Mouse (Mus musculus) hindbrain, embryonic 15.5 days (tissue): ENCODE measurements around the gene Zbtb48. TPM values are rescaled to one million over a fixed set of nuclear protein-coding genes. Genes with fewer than 3 reads are reported as not detected.
"Not testable (repeated sequence)": the region's sequence is repeated elsewhere in the genome, so short reads cannot be mapped to it uniquely, and the experiment has no call there.

Experiments used
- ATAC-seq: fragments of 200-750 bp; cut with Nextera tagmentation; 2 replicates; pipeline ENCODE4 v1.8.0; 2017; ENCODE audit warnings: low read depth, moderate number of reproducible peaks, moderate TSS enrichment; ENCODE audit not compliant: low FRiP score
- H3K27ac ChIP-seq: fragments of 300-500 bp; sonication (generic); replicated peaks from 2 replicates; pipeline ENCODE4 v1.5.1; 2015; ENCODE audit warnings: mild to moderate bottlenecking, inconsistent platforms
- H3K27me3 ChIP-seq: fragments of 300-500 bp; sonication (generic); 2 replicates; pipeline ENCODE4 v1.6.1; 2015; ENCODE audit warnings: control low read depth, inconsistent platforms
- H3K36me3 ChIP-seq: fragments of 300-500 bp; sonication (generic); 2 replicates; pipeline ENCODE4 v1.6.1; 2015; ENCODE audit warnings: control low read depth, inconsistent platforms
- H3K4me1 ChIP-seq: fragments of 300-500 bp; sonication (generic); replicated peaks from 2 replicates; pipeline ENCODE4 v1.6.1; 2015; ENCODE audit warnings: control low read depth, inconsistent platforms
- H3K4me2 ChIP-seq: fragments of 300-500 bp; sonication (generic); 2 replicates; pipeline ENCODE4 v1.6.1; 2015; ENCODE audit warnings: moderate library complexity, mild to moderate bottlenecking, inconsistent platforms
- H3K4me3 ChIP-seq: fragments of 300-500 bp; sonication (generic); 2 replicates; pipeline ENCODE4 v1.5.1; 2015; ENCODE audit warnings: mild to moderate bottlenecking, inconsistent platforms
- H3K9ac ChIP-seq: fragments of 300-500 bp; sonication (generic); 2 replicates; pipeline ENCODE4 v1.6.1; 2015; ENCODE audit warnings: inconsistent platforms
- H3K9me3 ChIP-seq: fragments of 300-500 bp; sonication (generic); 2 replicates; pipeline ENCODE4 v1.6.1; 2016; ENCODE audit warnings: control low read depth, inconsistent platforms
- WGBS: fragments of 180-500 bp; shearing (Covaris S2); methylation state at CpG from one replicate; pipeline ENCODE4 v1.1.7; 2015; 5-methylcytosine and 5-hydroxymethylcytosine counted together
- polyA plus RNA-seq: library from polyadenylated mRNA; unstranded; fragments of >200 nt; fragmentation: Nextera tagmentation; extraction: Ambion mirVana; gene quantifications from 2 replicates; pipeline ENCODE4 v1.2.1, GENCODE M21; 2015

Gene Zbtb48
- polyA plus RNA-seq, 1 experiment from 2014 or later = 18.5 TPM

DNA sequence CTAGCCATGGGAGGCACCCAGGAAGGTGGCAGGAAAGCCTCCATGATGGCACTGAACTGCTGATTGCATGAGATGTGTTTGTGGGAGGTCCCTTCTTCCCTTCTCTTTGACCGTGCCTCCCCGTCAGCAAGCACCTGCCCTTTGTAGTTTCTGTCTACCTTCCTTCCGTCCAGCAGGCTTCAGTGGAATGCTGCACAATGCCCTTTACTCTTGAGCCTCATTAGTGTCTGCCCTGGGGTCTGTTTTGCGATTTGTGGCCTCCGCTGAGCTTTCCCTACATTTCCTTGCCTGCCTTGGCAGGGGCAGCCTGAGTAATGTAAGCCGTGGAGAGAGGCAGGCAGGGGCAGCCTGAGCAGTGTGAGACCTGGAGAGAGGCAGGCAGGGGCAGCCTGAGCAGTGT, 17.1 kb upstream of the Zbtb48 start:
- ATAC-seq = no peak
- Histone ChIP-seq H3K27ac (no peak overlapping the region), H3K36me3 (peaks cover 63% of the 10 kb centered on the region), H3K4me2 (no peak overlapping the region), H3K9ac (no peak overlapping the region), H3K27me3 (no peaks in the 10 kb centered on the region), H3K4me1 (peaks cover 10% of the 10 kb centered on the region), H3K4me3 (no peak overlapping the region), H3K9me3 (no peaks in the 10 kb centered on the region)
- 79% methylated on average over 6 of the region's 6 CpGs for WGBS

DNA sequence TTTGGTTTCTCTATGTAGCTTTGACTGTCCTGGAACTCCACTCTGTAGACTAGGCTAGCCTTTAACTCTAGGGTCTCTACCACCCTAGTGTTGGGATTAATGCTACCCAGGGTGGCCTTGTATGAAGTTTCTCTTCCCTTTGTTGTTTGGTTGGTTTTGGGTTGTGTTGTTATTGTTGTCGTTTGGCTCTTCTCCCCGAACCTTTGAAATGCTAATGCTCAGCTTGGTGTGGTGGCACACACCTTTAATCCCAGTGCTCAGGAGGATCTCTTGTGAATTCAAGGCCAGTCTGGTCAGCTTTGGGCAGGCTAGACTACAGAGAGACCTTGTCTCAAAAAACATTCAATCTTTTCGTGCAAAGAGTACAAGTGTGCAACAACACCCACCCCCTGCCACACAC, 15.7 kb upstream of the Zbtb48 start:
- ATAC-seq = no peak
- H3K36me3 ChIP-seq = peaks cover 55% of the 10 kb centered on the region
- WGBS = 90% methylated on average over 3 of the region's 3 CpGs
- H3K4me1 ChIP-seq = peaks cover 14% of the 10 kb centered on the region
- no peak overlapping the region for H3K4me2 ChIP-seq
- no peak overlapping the region for H3K9ac ChIP-seq
- no peaks in the 10 kb centered on the region for H3K9me3 ChIP-seq
- no peak overlapping the region for H3K4me3 ChIP-seq
- H3K27me3 ChIP-seq = no peaks in the 10 kb centered on the region
- no peak overlapping the region for H3K27ac ChIP-seq

DNA sequence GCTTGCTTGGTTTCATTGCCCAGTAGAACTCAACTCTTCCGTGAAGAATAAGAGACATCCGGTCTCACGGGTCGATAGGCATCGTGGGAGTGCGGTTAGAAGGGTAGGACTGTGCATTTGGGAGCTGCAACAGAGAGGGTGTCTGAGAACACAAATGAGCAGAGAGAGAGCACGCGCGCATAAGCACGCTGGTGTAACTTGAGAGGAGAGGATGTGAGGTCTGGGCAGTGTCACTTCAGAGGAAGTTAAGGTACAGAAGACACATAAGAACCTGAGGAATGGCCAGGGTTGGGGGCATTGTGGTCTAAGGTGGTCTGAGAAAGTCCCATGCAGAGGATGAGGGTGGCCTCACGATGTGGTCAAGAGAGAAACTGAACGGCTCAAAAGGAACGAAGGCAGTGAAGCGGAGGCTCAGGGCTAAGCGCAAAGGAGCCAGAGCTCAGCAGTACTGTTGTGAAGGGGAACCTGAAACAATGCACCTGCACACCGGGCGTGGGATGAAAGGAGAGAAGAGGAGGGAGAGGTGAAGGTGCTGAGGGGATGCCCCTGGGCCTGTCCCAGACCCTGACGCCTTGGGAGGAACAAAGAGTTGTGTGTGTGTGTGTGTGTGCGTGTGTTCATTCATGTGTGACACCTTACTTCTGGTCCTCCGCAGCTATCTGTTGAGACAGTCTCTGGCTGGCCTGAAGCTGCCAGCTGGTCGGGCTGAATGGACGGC, 14.6 kb upstream of the Zbtb48 start:
- H3K4me1 ChIP-seq = peaks cover 14% of the 10 kb centered on the region
- H3K4me2 ChIP-seq = no peak overlapping the region
- no peak for ATAC-seq
- H3K36me3 ChIP-seq = peaks cover 45% of the 10 kb centered on the region
- no peaks in the 10 kb centered on the region for H3K9me3 ChIP-seq
- H3K4me3 ChIP-seq = no peak overlapping the region
- H3K27ac ChIP-seq = no peak overlapping the region
- H3K9ac ChIP-seq = no peak overlapping the region
- WGBS = 95% methylated on average over 22 of the region's 22 CpGs
- no peaks in the 10 kb centered on the region for H3K27me3 ChIP-seq

DNA sequence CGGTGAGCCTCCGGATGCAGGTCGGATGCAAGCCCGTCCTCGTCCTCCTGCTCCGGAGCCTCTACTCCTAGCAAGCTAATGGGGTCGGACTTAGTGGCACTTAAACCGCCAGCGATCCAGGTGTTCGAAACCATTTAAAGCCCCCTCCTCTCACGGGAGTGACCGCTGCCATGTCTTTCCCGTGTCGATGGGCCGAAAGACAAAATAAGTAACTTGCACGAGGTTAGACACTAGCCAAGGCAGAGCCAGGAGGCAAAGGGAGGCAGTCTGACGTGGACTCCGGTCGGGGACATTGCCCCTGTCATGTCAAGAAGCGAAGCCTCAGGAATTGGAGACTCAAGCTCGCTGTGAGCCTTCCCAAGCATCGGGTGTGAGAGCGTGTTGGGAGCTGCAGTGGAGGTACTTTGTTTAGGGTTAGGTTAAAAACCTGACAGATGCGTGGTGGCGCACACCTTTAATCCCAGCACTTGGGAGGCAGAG, 12.4 kb upstream of the Zbtb48 start:
- Histone ChIP-seq H3K27me3 (no peaks in the 10 kb centered on the region), H3K27ac (peak overlapping the region; percentile 72; the same call in 1 of the 2 replicates), H3K4me1 (peaks cover 14% of the 10 kb centered on the region), H3K4me2 (peak overlapping the region; percentile 84), H3K4me3 (peak overlapping the region; percentile 96), H3K9ac (peak overlapping the region; percentile 82), H3K36me3 (peaks cover 27% of the 10 kb centered on the region), H3K9me3 (no peaks in the 10 kb centered on the region)
- WGBS = 4% methylated on average over 25 of the region's 25 CpGs
- ATAC-seq = no peak

DNA sequence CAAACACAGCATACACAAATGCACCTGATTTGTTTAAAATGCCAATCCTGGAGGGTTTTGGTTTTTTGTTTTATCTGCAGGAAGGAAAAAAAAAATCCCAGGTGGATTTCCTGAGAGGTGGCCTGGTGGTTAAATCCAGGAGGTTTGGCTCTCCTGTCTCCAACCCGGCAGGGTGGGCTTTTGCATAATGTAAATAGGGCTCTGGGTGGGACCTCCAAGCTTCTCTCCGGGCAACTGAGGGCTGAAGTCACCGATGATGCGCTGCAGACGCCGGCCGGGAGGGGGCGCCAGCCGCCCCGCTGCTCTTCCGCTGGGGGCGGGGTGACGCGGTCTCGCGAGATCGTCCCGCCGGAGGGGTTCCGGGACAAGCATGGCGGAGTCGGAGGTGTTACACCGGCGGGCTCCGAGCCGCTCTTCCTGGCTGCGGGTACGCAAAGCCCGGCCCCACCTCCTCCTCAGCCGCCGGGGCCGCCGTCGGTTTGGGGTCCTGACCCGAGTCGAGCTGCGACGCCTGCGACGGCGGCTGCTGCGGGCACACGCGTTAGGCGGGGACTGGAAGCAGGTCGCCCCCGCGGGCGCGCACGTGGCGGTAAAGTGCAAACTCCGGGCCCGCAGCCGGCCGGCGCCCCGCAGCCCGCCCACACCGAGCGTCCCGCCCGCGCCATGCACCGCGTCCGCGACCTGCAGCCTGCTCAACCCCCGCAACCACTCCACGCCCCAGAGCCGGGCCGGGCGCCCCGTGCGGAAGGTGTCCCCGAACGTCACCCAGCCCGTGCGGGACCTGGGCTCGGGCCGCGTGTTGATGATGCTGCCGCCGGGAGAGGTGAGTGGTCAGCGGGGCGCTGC, 11.7 kb upstream of the Zbtb48 start, which contains the start of gene Nol9:
Nol9 (plus strand) TSS at position 337 of the 846 bp plus-strand sequence.
- Histone ChIP-seq H3K4me3 (peak within 1 kb of the TSS; percentile 96), H3K4me2 (peak within 1 kb of the TSS; percentile 84), H3K9me3 (no peaks in the 10 kb centered on the region), H3K27ac (peak within 1 kb of the TSS; percentile 72), H3K4me1 (peaks cover 14% of the 10 kb centered on the region), H3K36me3 (peaks cover 23% of the 10 kb centered on the region), H3K27me3 (no peaks in the 10 kb centered on the region), H3K9ac (peak within 1 kb of the TSS; percentile 82)
- ATAC-seq = peak; percentile 89
- under 1% methylated on average over 45 of the region's 86 CpGs for WGBS

DNA sequence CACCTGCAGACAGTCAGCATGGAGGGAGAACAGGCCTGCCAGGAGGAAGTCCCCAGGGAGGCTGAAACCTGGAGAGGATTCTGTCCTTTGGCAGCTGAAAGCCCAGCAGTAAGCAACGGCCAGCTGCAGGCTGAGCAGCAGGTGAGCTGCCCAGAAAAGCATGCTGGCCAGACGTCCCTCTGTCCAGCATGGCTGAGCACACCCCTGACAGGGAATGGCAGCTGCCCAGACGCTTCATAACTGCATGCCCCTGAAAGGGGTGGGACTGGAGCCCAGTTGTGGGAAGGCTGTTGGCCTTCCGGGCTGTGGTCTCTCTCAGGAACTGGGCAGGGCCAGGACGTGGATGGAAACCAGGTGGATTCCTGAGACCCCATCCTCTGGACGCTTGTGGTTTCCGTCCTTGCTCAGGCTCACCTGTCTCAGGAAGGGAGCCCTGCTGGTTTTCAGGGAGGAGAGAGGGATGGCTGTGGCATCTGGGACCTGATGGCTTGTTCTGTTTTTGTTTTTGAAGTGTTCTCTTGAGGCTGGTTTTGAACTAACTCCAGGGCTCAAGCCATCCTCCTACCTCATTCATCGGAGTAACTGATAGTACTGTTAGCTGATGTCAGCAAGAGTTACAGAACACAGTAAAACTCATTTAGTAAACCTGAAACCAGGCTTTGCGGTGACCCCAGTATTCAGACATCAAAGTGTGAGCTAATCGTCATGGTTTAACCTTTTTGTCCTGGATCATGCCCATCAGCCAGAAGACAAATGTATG, 10.9 kb upstream of the Zbtb48 start, which contains the start of gene Tas1r1:
Tas1r1 (minus strand) TSS at position 344 of the 760 bp plus-strand sequence.
- Histone ChIP-seq H3K27ac (peak within 1 kb of the TSS; percentile 72), H3K4me1 (peaks cover 14% of the 10 kb centered on the region), H3K4me2 (peak within 1 kb of the TSS; percentile 84), H3K9me3 (no peaks in the 10 kb centered on the region), H3K27me3 (no peaks in the 10 kb centered on the region), H3K4me3 (peak within 1 kb of the TSS; percentile 96), H3K9ac (peak within 1 kb of the TSS; percentile 82), H3K36me3 (peaks cover 20% of the 10 kb centered on the region)
- peak; percentile 23; the same call in 1 of the 2 replicates for ATAC-seq
- 49% methylated on average over 10 of the region's 10 CpGs for WGBS

DNA sequence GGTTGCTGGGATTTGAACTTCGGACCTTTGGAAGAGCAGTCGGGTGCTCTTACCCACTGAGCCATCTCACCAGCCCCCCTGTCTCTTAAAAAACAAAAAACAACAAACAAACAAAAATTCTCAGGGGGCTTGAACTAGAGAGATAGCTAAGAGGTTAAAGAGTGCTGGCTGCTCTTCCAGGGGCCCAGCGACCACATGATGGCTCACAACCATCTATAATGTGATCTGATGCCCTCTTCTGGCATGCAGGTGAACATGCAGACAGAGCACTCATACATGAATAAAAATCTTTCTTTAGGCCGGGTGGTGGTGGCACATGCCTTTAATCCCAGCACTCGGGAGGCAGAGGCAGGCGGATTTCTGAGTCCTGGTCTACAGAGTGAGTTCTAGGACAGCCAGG, 9.0 kb upstream of the Zbtb48 start:
- WGBS = 92% methylated on average over 6 of the region's 6 CpGs
- H3K36me3 ChIP-seq, H3K27me3 ChIP-seq, H3K9me3 ChIP-seq, H3K27ac ChIP-seq, H3K9ac ChIP-seq, ATAC-seq, H3K4me2 ChIP-seq, H3K4me3 ChIP-seq: not testable (repeated sequence)
- H3K4me1 ChIP-seq = peaks cover 14% of the 10 kb centered on the region

DNA sequence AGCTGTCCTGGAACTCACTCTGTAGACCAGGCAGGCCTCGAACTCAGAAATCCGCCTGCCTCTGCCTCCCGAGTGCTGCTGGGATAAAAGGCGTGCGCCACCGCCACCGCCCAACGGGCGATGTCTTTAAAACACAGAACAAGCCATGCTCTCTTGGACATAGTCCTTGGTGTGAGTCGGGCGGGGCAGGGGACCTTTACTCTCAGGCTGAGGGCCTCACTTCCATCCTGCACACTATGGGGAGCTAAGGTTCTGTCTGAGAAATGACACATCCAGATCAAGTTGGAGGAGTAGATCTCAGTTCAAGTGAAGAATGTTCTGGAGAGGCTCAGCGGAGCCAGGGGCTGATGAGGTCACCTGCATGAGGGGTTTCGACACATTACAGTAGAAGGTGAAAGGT, 5.5 kb upstream of the Zbtb48 start:
- Histone ChIP-seq H3K9ac (no peak overlapping the region), H3K27ac (no peak overlapping the region), H3K4me3 (no peak overlapping the region), H3K4me2 (no peak overlapping the region), H3K9me3 (no peaks in the 10 kb centered on the region), H3K27me3 (no peaks in the 10 kb centered on the region), H3K36me3 (no peaks in the 10 kb centered on the region), H3K4me1 (peaks cover 20% of the 10 kb centered on the region)
- 92% methylated on average over 13 of the region's 13 CpGs for WGBS
- no peak for ATAC-seq

DNA sequence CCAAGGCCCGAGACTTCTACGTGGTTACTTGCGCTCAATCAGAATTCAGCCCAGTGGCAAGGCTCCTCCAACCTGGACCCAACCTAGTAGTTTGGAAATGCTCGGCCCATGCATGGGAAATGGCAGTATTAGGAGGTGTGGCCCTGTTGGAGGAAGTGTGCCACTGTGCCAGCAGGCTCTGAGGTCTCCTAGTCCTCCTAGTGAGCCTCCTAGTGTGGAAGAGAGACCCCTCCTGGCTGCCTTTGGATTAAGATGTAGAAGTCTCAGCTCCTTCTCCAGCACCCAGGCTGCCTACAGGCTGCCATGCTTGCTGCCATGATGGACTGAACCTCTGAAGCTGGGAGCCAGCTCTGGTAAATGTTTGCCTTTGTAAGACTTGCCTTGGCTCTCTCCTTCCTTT, 2.5 kb upstream of the Zbtb48 start:
- H3K36me3 ChIP-seq = no peaks in the 10 kb centered on the region
- H3K4me3 ChIP-seq = no peak overlapping the region
- H3K27me3 ChIP-seq = no peaks in the 10 kb centered on the region
- no peak overlapping the region for H3K9ac ChIP-seq
- ATAC-seq = no peak
- peak overlapping the region; percentile 20 for H3K4me2 ChIP-seq
- 56% methylated on average over 4 of the region's 4 CpGs for WGBS
- H3K27ac ChIP-seq = no peak overlapping the region
- H3K9me3 ChIP-seq = no peaks in the 10 kb centered on the region
- peaks cover 42% of the 10 kb centered on the region for H3K4me1 ChIP-seq

DNA sequence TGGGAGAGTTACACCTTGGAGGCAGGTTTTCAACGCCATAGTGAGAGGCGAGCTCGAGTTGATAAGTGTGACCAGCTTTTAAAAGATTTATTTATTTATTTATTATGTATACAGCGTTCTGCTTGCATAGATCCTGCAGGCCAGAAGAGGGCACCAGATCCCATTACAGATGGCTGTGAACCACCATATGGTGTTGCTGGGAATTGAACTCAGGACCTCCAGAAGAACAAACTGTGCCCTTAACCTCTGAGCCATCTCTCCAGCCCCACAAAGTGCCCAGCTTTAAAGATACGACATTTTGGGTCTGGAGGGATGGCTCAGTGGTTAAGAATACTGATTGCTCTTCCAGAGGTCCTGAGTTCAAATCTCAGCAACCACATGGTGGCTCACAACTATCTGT, 1.6 kb upstream of the Zbtb48 start:
- Histone ChIP-seq H3K36me3 (no peaks in the 10 kb centered on the region), H3K4me3 (no peak overlapping the region), H3K9me3 (no peaks in the 10 kb centered on the region), H3K4me2 (peak overlapping the region; percentile 99), H3K27ac (no peak overlapping the region), H3K9ac (no peak overlapping the region), H3K27me3 (no peaks in the 10 kb centered on the region), H3K4me1 (peaks cover 51% of the 10 kb centered on the region)
- no peak for ATAC-seq
- WGBS = 37% methylated on average over 5 of the region's 5 CpGs

DNA sequence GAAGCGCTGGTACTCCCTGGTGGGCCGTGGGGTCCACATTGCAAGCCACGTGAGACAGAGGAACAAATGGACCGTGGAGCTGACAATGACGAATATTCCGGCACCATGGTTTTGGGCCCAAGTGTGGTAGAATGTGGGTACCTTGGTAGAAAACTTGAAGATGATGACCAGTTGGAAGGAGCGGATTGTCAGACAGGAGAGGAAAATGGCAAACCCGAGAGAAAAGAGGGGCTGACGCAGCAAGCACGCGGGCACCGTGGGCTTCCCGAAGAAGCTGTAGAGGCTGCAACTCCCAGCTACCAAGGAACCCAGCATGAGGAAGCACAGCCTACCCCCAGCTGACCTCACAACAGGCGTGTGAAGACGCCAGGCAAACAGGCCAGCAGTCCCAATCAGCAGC, 985 bp upstream of the Zbtb48 start:
- peak overlapping the region; percentile 84 for H3K4me3 ChIP-seq
- WGBS = 63% methylated on average over 15 of the region's 15 CpGs
- no peaks in the 10 kb centered on the region for H3K27me3 ChIP-seq
- H3K9me3 ChIP-seq = no peaks in the 10 kb centered on the region
- H3K4me1 ChIP-seq = peaks cover 56% of the 10 kb centered on the region
- no peak for ATAC-seq
- peak overlapping the region; percentile 70; the same call in 1 of the 2 replicates for H3K27ac ChIP-seq
- H3K9ac ChIP-seq = peak overlapping the region; percentile 88
- H3K4me2 ChIP-seq = peak overlapping the region; percentile 99
- peaks cover 2% of the 10 kb centered on the region; the same call in 1 of the 2 replicates for H3K36me3 ChIP-seq
